In genomic region chr5:124176726-124177132, GRCm38 (mm10) we compare ENCODE assay signal across 11 mouse cellular contexts.
DNase-seq lines count a peak whose midpoint lies in the region; ATAC-seq lines count a peak whose summit lies in the region.
"Had no signal": no experiment of that assay in that cellular context is flagged by ENCODE, and none has a peak within 500 bp of the region (broad histone marks: within the 10 kb centered on the region; RNA-seq: fewer than 3 reads in every experiment).

No protein-coding gene starts in this region.

- no peak overlapping the region for H3K4me2 ChIP-seq in kidney, embryonic 15.5 days
- H3K4me2 ChIP-seq in hindbrain, embryonic 14.5 days (replicated peaks) = no peak overlapping the region
- no peak overlapping the region for H3K4me2 ChIP-seq in midbrain, embryonic 15.5 days

- no peaks in the 10 kb centered on the region for H3K9me3 ChIP-seq in kidney, embryonic 15.5 days (replicated peaks)
- no peaks in the 10 kb centered on the region for H3K9me3 ChIP-seq in hindbrain, embryonic 14.5 days (ENCODE audit: control insufficient read depth, low read length)
- no peaks in the 10 kb centered on the region for H3K9me3 ChIP-seq in midbrain, embryonic 15.5 days

- H3K36me3 ChIP-seq in kidney, embryonic 15.5 days = no peaks in the 10 kb centered on the region
- H3K36me3 ChIP-seq in hindbrain, embryonic 14.5 days (replicated peaks; ENCODE audit: control insufficient read depth, insufficient read depth) = no peaks in the 10 kb centered on the region
- H3K36me3 ChIP-seq in midbrain, embryonic 15.5 days (replicated peaks) = no peaks in the 10 kb centered on the region

- ATAC-seq in kidney, embryonic 15.5 days (replicated peaks; ENCODE audit: low FRiP score) = peak; percentile 31; the same call in 1 of the 2 replicates
- ATAC-seq in hindbrain, embryonic 14.5 days (ENCODE audit: low FRiP score) = peak; percentile 44; the same call in 1 of the 2 replicates
- ATAC-seq in midbrain, embryonic 15.5 days (replicated peaks) = peak; percentile 62

- 27% methylated on average over 7 of the region's 7 CpGs for WGBS in kidney, embryonic 15.5 days
- 8% methylated on average over 7 of the region's 7 CpGs for WGBS in hindbrain, embryonic 14.5 days
- 8% methylated on average over 7 of the region's 7 CpGs for WGBS in midbrain, embryonic 15.5 days

- H3K27me3 ChIP-seq in kidney, embryonic 15.5 days = no peaks in the 10 kb centered on the region
- H3K27me3 ChIP-seq in hindbrain, embryonic 14.5 days (ENCODE audit: control insufficient read depth, insufficient read depth, low read length) = no peaks in the 10 kb centered on the region
- H3K27me3 ChIP-seq in midbrain, embryonic 15.5 days (replicated peaks) = no peaks in the 10 kb centered on the region

- no peak overlapping the region for H3K27ac ChIP-seq in kidney, embryonic 15.5 days
- peak overlapping the region; percentile 62; the same call in 1 of the 2 replicates for H3K27ac ChIP-seq in hindbrain, embryonic 14.5 days
- H3K27ac ChIP-seq in midbrain, embryonic 15.5 days = no peak overlapping the region

- no peak for DNase-seq in kidney, adult 8-10 months
- DNase-seq in embryo, embryonic 11 days = peak; percentile 78
- DNase-seq in hindbrain, embryonic 14.5 days (ENCODE audit: low spot score) = no peak
- DNase-seq in urinary bladder, postnatal 14 days (ENCODE audit: low spot score) = no peak
- DNase-seq in testis, postnatal 10 days (ENCODE audit: low spot score) = no peak
- DNase-seq in cerebellum, adult 9-11 months = no peak
- DNase-seq: cerebellum, adult 11 months; liver; thymus, postnatal 4 days had no signal

- H3K4me1 ChIP-seq in kidney, embryonic 15.5 days = peaks cover 38% of the 10 kb centered on the region
- H3K4me1 ChIP-seq in hindbrain, embryonic 14.5 days (replicated peaks; ENCODE audit: control insufficient read depth, insufficient read depth, low read length) = peaks cover 19% of the 10 kb centered on the region; the same call in 1 of the 2 replicates
- peaks cover 7% of the 10 kb centered on the region; the same call in 1 of the 2 replicates for H3K4me1 ChIP-seq in midbrain, embryonic 15.5 days

- H3K9ac ChIP-seq in kidney, embryonic 15.5 days = no peak overlapping the region; the same call in 1 of the 2 replicates
- no peak overlapping the region for H3K9ac ChIP-seq in hindbrain, embryonic 14.5 days
- no peak overlapping the region for H3K9ac ChIP-seq in midbrain, embryonic 15.5 days

- H3K4me3 ChIP-seq in kidney, embryonic 15.5 days (replicated peaks) = no peak overlapping the region
- H3K4me3 ChIP-seq in hindbrain, embryonic 14.5 days (replicated peaks; ENCODE audit: low read length) = no peak overlapping the region
- no peak overlapping the region for H3K4me3 ChIP-seq in midbrain, embryonic 15.5 days
